Mouse (Mus musculus) erythroblast, embryonic 14.5 days (primary cell): ENCODE data around the gene Pnp. TPM values are rescaled to one million over a fixed set of nuclear protein-coding genes. Genes with fewer than 3 reads are reported as not detected.
"Not testable (repeated sequence)": the region's sequence is repeated elsewhere in the genome, so short reads cannot be mapped to it uniquely, and the experiment has no call there.

ENCODE experiments used
- H3K27me3 ChIP-seq: 2 replicates; pipeline ENCODE4 v1.6.1; 2012; ENCODE audit warnings: inconsistent platforms; ENCODE audit not compliant: control insufficient read depth
- H3K36me3 ChIP-seq: 2 replicates; pipeline ENCODE4 v1.6.1; 2012; ENCODE audit warnings: mild to moderate bottlenecking, inconsistent platforms; ENCODE audit not compliant: control insufficient read depth
- H3K4me1 ChIP-seq: 2 replicates; pipeline ENCODE4 v1.6.1; 2012; ENCODE audit warnings: inconsistent platforms; ENCODE audit not compliant: control insufficient read depth
- H3K4me3 ChIP-seq: replicated peaks from 2 replicates; pipeline ENCODE3; 2012; ENCODE audit warnings: moderate library complexity, mild to moderate bottlenecking, inconsistent platforms
- H3K9me3 ChIP-seq: 2 replicates; pipeline ENCODE4 v1.6.1; 2012; ENCODE audit warnings: low read length, inconsistent platforms, mixed read lengths; ENCODE audit not compliant: control insufficient read depth
- GATA1 ChIP-seq: IDR thresholded peaks from 2 replicates; pipeline ENCODE4 v1.6.1; 2012; ENCODE audit warnings: low read length, inconsistent platforms, mixed read lengths
- TAL1 ChIP-seq: IDR thresholded peaks from 3 replicates; pipeline ENCODE4 v1.6.1; 2012; ENCODE audit warnings: low read length, inconsistent platforms, mixed read lengths
- polyA plus RNA-seq: library from polyadenylated mRNA; stranded (reverse); fragments of >175 nt; gene quantifications from 2 replicates; pipeline ENCODE4 v1.2.3, GENCODE M21; 2012

The Pnp gene
- polyA plus RNA-seq, 1 experiment = 0.20 TPM

DNA sequence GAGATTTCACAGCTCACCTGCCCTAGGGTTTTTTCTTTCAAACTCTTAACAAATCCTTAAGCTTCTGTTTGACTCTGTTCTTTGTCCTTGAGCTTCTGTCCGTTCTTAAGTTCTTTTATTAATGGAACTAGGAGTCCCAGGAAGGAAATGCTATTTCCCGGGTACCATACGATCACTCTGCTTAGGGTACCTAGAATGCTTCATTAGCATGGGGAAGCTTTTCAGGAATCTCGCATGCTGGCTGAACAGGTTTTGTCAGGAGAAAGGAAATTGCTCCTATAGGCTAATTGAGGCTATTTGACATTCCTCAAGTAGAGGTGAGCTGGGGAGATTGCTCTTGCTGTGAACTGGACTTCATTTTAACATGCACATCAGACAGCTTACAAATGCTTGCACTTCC is 42.8 kb downstream of the Pnp start:
- no peak for TF ChIP-seq TAL1
- no peak for TF ChIP-seq GATA1
- Histone ChIP-seq H3K36me3 (no peaks in the 10 kb centered on the region), H3K4me1 (no peaks in the 10 kb centered on the region), H3K9me3 (no peaks in the 10 kb centered on the region), H3K27me3 (no peaks in the 10 kb centered on the region), H3K4me3 (no peak overlapping the region)

GRCm38 (mm10) chr14:50975001-50975400 is 44.1 kb downstream of the Pnp start:
- H3K4me3 ChIP-seq = no peak overlapping the region
- no peak for TF ChIP-seq GATA1
- TF ChIP-seq TAL1 = no peak
- no peaks in the 10 kb centered on the region for H3K4me1 ChIP-seq
- H3K9me3 ChIP-seq = peaks cover 3% of the 10 kb centered on the region
- no peaks in the 10 kb centered on the region for H3K36me3 ChIP-seq
- H3K27me3 ChIP-seq = no peaks in the 10 kb centered on the region

DNA sequence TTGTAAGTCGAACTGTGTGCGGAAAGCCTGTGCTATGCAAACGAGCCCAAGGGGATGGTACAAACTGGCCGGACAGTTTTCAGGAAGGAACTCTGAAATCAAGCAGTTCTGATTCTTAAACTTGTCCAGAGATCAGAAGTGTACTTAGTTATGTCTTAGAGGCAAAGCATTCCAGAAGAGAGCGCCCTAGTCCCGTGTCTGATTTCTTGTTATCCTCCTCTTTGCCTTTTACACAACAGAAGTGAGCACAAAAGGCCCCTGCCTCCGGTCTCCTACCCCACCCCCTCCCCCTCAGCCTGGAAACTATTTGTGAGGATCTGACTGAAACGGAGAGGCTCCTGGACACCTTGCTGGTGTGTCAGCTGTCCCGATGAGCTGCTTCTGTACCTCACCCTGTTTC is 45.8 kb downstream of the Pnp start:
- Histone ChIP-seq H3K4me1 (no peaks in the 10 kb centered on the region), H3K9me3 (peaks cover 3% of the 10 kb centered on the region), H3K27me3 (no peaks in the 10 kb centered on the region), H3K4me3 (no peak overlapping the region), H3K36me3 (no peaks in the 10 kb centered on the region)
- TF ChIP-seq TAL1 (no peak), GATA1 (no peak)

GRCm38 (mm10) chr14:50978451-50978850 is 47.6 kb downstream of the Pnp start:
- H3K9me3 ChIP-seq, H3K27me3 ChIP-seq, H3K4me1 ChIP-seq, H3K36me3 ChIP-seq, H3K4me3 ChIP-seq: not testable (repeated sequence)

- TF ChIP-seq GATA1 = no peak
- TF ChIP-seq TAL1 = no peak
- H3K4me1 ChIP-seq = no peaks in the 10 kb centered on the region
- peaks cover 3% of the 10 kb centered on the region for H3K9me3 ChIP-seq
- no peaks in the 10 kb centered on the region for H3K27me3 ChIP-seq
- no peaks in the 10 kb centered on the region for H3K36me3 ChIP-seq
- no peak overlapping the region for H3K4me3 ChIP-seq
These were observed 48.7 kb downstream of the Pnp start for GRCm38 (mm10) chr14:50979631-50980030.

DNA sequence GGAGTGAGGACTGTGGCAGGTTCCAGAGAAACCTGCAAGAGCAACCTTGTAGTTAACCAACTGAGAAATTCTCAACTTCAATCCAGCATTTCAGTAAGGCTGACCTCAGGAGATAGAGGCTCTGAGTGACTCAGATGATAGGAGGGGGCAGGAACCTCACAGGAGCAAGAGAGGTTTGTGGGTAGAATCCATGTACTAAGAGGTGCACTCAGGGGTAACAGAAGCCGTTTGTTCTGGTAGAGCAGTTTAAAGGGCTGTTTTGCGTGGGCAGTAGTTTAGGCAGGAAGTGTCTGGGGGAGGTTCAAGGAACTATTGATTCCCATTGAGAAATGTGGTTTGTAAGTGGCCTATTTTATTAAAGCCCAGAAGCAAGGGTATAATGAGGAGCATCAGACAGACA is 50.3 kb downstream of the Pnp start:
- H3K4me3 ChIP-seq = no peak overlapping the region
- H3K36me3 ChIP-seq = no peaks in the 10 kb centered on the region
- no peaks in the 10 kb centered on the region for H3K4me1 ChIP-seq
- H3K27me3 ChIP-seq = no peaks in the 10 kb centered on the region
- H3K9me3 ChIP-seq = peaks cover 3% of the 10 kb centered on the region
- TF ChIP-seq TAL1 (no peak), GATA1 (no peak)

DNA sequence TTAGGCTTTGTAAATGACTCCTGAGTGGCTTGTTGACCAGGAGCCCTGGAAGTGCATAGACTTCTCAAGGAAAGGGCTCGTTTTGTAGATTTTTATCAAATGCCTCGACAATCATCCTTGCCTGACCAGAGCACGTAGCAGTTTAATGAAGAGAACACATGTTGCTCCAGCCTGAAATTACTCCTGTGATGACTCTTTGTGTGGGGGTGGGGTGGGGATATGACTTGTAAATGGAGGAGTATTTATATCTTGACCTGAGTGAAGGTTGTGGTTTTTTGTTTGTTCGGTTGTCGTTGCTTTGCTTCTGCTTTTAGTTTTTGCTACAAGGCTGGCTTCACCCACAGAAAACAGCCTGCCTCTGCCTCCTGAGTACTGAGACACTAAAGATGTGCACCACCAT is 51.0 kb downstream of the Pnp start:
- H3K27me3 ChIP-seq = no peaks in the 10 kb centered on the region
- TF ChIP-seq GATA1 = no peak
- TF ChIP-seq TAL1 = no peak
- H3K36me3 ChIP-seq = no peaks in the 10 kb centered on the region
- no peaks in the 10 kb centered on the region for H3K4me1 ChIP-seq
- H3K4me3 ChIP-seq = no peak overlapping the region
- H3K9me3 ChIP-seq = peaks cover 3% of the 10 kb centered on the region

DNA sequence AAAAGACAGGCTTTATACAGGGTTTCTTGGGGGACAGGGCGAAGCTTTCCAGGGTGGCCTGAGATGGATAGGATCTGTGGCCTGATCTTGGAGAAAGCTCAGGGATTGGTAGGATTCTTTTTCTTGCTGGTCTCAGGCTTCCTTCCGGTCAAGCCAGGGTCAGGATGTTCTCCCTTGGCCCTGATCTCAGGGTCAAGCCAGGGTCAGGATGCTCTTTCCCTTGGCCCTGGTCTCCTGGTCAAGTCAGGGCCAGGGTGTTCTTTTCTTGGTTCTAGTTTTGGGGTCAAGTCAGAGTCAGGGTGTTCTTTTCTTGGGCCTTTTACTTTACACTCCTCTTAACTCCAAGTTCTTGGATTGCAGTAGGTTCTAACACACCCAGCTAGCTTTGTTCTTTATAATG is 56.8 kb downstream of the Pnp start:
- H3K9me3 ChIP-seq = no peaks in the 10 kb centered on the region
- no peaks in the 10 kb centered on the region for H3K4me1 ChIP-seq
- H3K4me3 ChIP-seq = no peak overlapping the region
- TF ChIP-seq TAL1 = no peak
- TF ChIP-seq GATA1 = no peak
- H3K36me3 ChIP-seq = no peaks in the 10 kb centered on the region
- no peaks in the 10 kb centered on the region for H3K27me3 ChIP-seq

DNA sequence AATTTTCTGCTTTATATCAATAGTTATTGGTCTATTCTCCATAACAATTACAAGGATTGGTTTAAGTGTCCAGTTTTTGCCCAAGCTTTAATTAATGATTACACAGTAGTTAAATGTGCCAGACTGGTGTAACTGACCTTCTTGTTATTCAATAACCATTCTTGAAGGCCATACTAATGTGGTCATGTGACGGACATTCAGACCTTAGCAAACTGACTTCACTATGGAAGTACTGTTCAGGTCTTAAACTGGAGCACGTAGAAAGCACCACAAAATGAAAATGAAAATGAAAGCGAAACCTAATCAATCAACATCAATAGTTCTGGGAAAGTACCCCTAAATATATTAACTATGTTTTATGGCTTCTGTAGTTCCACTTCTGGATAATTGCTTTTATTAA is 60.2 kb downstream of the Pnp start:
- H3K27me3 ChIP-seq = no peaks in the 10 kb centered on the region
- no peaks in the 10 kb centered on the region for H3K36me3 ChIP-seq
- no peak for TF ChIP-seq GATA1
- no peak for TF ChIP-seq TAL1
- H3K4me1 ChIP-seq = no peaks in the 10 kb centered on the region
- no peak overlapping the region for H3K4me3 ChIP-seq
- H3K9me3 ChIP-seq = no peaks in the 10 kb centered on the region

- Histone ChIP-seq H3K9me3 (no peaks in the 10 kb centered on the region), H3K27me3 (no peaks in the 10 kb centered on the region), H3K4me1 (no peaks in the 10 kb centered on the region), H3K36me3 (no peaks in the 10 kb centered on the region), H3K4me3 (no peak overlapping the region)
- no peak for TF ChIP-seq GATA1
These were observed 66.2 kb downstream of the Pnp start for GRCm38 (mm10) chr14:50997088-50997487.
